Mouse (Mus musculus) gastrocnemius, postnatal 25 days (tissue): ENCODE results near the gene Gm10964. TPM values are rescaled to one million over a fixed set of nuclear protein-coding genes. Genes with fewer than 3 reads are reported as not detected.
A peak's percentile ranks its signal among the peaks of the same experiment; 100 is the strongest.

ENCODE experiments used
- DNase-seq: peaks from one replicate; pipeline ENCODE4 v3.0.0; 2022
- long read RNA-seq, 2 experiments: library from polyadenylated mRNA; stranded (forward); transcript quantifications; one replicate each; pipeline ENCODE4 v2.0.0; 2021
- total RNA-seq, 2 experiments: library from RNA; stranded (reverse); gene quantifications; 1 replicate in 1 of 2; 2 replicates in 1 of 2; pipeline ENCODE4 v1.2.3; 2021

Gm10964 gene
- total RNA-seq = not detected
- long read RNA-seq, experiment 1, partial matches to known transcripts = 0 of 5 reads
- long read RNA-seq, experiment 1, other reads (novel, unspliced or antisense) = 5 of 5 reads
- long read RNA-seq, experiment 2, partial matches to known transcripts = 0 of 5 reads
- long read RNA-seq, experiment 2, other reads (novel, unspliced or antisense) = 5 of 5 reads

DNA sequence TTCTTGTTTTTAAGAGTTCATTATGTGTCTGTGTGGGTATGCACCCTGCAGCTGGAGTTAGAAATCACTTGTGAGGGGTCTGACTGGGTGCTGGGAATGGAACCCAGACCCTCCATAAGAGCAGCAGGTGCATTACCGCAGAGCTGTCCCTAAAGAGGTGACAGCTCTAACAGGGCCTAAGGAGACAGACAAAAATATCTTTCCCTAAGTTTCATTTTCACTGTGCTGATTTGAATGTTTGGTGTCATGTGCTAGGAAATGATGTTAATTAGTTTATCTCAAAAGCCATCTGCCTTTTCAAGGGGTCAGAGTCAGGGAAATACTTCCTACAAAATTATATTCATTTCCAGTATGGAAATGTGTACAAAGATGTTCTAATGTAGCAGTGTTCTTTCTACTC is at the start of gene Gm10964:
TSS of gene Gm10964 (plus strand) at position 38 of the 400 bp plus-strand sequence.
- no peak for DNase-seq

DNA sequence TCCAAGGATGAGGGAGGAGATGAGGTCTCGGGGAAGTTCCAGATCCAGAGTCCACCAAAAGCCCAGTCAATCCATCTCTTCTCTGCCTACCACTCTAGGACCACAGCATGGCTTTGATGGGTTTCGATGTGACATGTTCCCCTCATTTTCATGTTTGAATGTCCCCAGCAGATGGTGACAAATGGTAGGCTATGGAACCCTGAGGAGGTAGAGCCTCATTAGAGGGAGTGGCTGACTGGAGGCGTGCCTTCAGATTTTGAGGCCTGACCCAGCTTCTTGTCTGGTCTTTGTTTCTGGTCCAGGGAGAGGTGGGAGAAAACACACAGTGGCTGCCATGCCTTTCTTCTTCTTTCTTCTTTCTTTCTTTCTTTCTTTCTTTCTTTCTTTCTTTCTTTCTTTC is 48.7 kb upstream of the Gm10964 start:
- no peak for DNase-seq

DNA sequence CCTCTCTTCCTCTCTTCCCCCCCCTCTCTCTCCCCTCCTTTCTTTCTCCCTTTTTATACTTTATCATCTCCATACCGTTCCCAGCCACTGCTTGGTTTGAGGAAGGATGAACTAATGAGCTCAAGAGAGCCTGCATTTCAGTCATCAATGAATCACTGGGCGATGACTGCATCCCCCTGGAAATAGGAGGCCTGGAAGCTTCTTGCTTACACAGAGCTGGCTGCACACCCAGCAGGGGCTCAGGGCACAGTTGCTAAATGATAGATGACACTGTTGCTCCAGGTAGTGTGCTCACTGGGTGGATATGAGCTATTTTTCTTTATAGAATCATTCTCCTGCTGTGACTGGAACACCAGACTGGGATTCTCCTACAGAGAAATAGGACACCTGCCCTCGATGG is 43.6 kb upstream of the Gm10964 start:
- no peak for DNase-seq

DNA sequence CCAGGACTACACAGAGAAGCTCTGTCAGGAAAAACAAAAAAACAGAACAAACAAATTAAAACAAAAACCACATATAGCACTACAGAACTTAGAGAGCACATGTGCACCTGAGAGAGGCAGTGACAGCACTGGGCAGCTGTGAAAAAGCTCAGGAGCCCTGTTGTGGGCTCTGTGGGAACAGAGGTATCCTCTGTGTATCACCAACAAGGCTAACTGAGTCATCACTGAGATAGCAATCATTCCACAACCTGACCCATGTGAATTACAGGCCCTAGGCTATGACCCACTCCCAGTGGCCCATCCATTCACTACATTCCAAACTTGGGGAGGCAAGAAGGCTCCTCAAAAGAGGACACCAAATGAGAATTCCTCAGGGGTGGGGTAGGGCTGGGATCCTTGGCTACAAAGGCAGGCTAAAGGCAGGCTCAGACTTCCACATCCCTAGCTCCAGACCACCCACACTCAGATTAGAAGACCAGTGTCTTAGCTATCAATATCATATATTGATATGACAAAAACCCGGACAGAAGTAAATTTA is 42.7 kb upstream of the Gm10964 start:
- DNase-seq = no peak

DNA sequence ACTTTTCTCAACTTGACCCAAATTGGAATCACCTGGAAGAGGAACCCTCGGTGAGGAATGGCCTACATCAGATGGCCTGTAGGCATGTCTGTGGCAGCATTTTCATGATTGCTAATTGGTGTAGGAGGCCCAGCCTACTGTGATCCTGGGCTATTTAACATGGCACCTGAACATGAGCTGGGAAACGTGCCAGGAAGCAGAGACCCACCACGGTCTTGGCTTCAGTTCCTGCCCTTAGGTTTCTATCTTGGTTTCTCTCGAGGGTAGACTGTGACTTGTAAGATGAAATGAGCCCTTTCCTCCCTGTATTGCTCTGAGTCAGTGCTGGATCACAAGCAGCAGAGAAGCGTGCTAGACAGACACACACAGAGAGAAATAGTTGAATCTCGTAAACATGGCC is 34.5 kb upstream of the Gm10964 start:
- DNase-seq = no peak

DNA sequence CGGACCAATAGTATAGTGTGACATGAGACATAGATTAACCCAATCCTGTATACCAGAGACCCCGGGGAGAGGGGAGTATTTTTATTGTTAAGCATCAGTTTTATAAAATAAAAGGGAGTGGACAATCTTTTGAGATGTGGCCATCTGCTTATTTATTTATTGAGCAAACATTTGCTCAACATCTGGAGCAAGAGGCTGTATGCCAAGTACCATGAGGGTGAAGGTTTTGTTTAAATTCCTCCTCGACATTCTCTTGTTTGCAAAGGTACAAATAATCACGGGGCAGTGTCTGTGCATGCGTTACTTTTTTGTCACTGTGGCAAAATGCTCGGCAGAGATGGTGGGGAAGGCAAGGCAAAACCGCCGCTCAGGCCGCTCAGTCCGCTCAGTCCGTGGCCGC is 33.7 kb upstream of the Gm10964 start:
- no peak for DNase-seq

DNA sequence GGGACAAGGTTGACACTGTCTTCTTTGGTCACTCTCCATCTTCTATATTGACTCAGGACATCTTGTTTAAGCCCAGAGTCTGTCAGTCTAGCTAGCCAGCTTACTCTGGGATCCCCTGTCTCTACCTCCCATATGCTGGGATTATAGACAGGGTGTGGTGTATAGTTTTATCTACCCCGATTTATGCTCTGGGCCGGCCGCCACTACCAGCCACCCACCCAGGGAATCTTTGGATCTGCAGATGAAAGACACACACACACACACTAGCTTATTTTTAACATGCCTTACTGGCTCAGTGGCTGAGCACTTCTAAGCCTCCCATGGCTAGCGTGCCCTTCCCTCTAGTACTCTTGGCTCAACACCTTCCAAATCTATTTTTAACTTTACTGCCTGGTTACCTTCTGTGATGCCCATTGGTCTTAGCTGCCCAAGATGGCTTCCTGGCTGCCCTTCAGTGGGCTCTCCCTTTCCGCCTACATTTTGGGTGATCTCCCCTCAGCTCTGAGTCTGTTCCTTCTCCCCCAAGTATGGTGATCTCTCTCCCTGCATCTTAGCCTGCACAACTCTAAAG is 29.6 kb upstream of the Gm10964 start:
- no peak for DNase-seq

DNA sequence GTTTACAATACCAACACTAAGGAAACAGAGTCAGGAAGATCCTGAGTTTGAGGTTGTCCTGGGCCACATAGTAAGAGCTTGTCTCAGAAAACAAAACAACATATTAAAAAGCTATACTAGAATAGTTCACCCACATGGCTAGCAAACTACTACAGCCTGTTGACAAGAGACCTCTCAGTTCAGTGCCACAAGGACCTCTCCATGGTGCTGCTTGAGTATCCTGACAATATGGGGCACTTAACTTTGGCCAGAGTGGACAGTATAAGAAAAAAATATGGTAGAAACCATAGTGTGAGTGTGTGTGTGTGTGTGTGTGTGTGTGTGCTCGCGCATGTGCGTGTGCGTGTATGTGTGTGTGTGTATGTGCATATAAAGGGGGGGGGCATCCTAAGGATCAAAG is 27.0 kb upstream of the Gm10964 start:
- DNase-seq = no peak

DNA sequence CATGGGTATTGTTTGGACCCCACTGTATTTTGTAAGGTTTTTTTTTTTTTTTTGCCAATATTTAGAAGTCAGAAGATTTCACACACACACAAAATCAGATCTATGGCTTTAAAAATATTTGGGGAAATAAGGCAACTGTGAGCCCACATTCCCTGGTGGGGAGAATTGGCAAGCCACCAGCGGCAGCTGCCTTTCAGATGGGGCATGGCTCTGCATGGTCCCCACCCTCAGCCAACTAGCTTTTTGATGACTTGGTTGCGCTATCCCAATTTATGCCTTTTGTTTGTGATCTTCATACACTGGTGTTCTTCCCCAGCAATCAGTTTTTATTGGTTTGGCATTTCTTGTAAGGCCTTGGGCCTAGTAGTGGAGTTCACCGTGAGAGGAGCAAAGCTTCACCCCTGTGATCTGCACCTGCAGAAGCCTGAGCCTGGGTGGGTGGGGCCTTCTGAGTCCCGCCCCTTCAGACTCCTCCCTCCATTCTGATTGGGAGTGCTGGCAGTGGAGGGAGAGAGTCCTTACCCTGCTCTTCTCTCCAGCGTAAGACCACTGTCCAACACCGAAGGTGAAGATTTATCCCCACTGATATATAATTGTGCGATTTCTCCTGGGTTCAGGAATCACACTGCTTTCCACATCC is 24.8 kb upstream of the Gm10964 start:
- no peak for DNase-seq

DNA sequence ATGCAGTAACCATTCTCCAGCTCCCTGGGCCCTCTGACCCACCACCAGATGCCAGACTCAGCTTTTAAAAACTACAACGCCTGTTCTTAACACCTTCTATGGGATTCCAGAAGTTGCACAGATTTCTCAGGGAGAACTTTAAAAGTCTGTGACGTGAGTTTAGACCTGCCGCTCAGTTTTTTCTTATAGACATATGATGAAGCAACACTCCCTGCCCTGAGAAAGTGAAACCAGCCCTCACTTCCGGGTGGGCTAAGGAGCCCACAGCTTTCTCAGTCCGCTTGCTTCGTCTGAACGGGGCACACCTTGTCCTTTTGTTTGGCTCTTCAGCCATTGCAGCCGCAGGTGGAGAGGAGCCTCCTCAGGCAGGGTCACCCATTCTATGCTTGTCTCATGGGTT is 24.2 kb upstream of the Gm10964 start:
- DNase-seq = no peak

DNA sequence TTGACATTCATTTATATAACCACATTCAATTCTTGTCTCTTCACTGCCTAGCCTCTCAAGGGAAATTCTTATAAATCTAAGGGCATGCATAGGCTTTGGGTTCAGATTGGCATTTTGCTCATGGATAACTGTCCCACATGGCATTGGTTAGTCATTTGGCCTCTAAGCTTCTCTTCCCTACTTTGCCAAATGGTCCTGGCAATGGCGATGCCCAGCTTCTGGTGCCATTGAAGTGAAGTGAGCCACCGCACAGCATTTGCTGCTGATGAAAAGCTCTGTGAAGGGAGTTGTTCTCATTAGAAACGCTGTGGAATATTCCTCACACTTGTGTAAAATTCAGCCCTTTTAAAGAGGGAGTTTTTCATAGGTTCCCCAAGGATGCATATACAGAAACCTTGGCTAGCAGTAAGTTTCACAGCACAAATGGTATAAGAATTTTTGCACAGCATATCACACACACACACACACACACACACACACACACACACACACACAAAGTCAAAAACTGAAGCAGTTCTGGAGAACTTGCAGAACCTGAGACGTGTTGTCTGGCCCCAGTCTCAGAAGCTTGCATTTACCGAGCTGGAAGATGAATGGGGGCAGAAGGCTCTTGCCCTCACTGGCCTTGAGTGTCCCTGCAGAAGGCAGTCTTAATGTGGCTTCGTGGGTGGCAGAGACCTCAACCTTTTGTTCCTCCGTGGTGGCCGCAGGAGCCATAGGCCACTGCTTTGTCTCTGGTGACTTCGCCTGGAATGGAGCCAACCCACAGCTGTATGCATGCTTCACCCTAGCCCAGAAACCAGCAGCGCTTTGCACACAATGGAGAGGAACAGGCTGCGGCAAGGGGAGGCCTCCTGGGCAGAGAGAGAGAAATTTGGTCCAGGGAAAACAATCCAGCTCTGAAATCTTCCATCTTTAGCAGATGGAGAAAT is 23.1 kb upstream of the Gm10964 start:
- DNase-seq = no peak

DNA sequence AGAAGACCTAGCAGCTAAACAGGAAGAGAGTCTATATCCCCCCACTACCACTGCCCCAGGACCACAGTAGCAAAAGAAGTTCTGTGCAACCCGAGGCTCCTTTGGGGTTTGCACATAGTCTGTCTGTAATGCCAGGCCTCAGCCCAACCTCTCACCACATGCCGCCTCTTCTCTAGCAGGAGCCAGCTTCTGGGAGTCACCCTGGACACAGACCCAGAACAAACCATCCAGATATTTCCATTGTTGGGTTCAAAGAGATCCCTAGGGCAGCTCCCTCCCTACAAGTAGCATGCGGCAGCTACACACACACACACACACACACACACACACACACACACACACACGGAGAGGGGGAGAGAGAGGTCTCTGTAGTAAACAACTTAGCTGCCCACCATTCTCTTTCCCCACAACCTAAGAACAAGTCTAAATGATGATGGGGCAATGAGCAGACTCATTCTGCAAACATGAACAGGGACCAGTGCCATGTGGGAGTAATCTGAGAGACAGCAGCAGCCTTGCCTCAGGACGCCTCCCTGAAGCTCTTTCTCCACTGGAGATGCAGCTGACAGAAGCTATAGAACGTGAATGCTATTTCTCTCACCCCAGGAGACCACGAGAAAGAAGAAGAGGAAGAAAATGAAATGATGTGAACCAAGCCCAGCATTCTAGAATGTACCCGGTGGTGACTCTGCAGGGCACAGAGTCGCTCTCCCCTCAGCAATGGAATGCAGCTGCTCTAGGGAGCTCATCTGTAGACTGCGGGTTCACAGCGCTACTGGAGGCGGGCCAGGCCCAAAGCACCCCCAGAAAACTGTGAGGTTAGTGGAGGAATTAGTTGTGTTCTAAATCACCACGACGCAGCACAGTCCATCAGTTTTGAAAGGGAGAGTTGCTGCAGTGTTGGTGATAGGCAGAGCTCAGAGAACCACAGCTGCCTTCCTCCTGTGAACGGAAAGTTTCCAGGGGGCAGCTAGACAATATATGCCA is 22.1 kb upstream of the Gm10964 start:
- DNase-seq = peak; percentile 48

DNA sequence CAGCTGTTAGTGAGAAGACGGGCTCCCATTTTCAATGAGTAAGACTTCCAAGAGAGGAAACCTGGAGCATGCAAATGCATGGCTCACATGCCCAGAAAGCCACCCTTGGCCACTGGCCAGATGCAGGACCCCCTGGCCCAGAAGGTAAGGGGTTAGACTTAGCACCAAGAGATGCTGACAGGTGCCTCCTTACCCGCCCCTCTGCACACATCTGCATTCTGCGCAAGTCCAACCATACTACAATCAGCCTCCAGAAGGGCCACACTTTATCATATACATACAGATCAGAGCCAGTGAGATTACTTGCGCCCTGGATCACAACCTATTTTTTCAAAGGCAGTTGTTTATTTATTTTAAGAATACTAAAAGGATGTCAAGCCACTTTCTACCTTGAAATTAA is 20.4 kb upstream of the Gm10964 start:
- no peak for DNase-seq

DNA sequence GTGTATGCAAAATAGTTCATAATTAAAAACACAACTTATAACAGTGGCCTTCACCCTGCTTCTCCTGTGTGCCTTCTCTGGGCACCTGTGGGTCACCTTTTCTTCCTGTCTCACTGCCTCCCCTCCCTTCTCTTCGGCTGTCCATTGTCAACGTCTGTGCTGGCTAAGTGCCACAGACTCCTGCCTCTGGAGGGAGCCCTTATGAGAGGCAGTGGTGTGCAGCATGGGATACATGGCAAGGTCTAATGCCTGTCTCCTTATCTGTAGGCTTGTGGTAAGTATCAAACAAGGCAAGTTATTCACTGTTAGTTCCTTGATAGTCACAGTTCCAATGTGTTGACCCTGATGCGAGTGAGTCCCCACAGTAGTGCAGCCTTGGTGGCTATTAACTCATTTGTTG is 15.0 kb upstream of the Gm10964 start:
- no peak for DNase-seq

DNA sequence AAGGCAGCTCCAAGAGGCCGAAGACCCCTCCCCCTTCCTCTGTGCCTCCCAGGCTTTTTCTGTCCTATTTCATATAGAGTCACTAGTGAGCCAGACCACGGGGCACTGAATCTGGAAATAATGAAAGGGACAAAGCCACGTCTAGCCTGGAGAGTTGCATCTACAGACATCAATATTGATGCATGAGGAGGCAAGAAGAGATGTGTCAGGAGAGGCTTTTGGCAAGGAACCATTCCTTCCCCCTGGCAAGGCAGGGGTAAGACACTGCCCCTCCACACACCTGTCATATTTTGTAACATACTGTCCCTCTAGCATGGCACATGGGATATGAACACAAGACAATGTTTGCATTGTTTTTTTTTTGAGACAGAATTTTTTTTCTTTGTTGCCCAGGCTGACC is 12.5 kb upstream of the Gm10964 start:
- DNase-seq = no peak

DNA sequence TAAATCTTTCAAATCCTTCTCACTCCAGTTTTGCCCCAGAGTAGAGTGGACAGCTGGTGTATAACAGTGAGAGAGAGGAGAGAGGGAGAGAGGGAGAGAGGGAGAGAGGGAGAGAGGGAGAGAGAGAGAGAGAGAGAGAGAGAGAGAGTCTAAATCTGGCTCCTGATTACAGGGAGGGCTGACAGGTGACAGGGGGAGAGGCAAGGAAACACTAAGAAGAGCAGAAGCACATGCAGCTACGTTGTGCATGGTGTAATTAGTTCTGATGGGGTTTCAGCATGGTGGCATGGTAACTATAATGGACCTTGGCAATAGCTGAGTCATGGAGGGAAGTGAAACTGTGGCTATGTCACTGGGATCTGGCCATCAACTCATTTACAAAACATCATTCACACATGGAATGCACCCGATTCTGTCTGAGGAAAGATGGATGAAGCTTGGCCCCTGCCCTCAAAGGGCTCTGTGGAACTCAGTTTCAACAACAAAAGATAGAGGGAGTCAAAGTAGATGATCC is 11.3 kb upstream of the Gm10964 start:
- no peak for DNase-seq

DNA sequence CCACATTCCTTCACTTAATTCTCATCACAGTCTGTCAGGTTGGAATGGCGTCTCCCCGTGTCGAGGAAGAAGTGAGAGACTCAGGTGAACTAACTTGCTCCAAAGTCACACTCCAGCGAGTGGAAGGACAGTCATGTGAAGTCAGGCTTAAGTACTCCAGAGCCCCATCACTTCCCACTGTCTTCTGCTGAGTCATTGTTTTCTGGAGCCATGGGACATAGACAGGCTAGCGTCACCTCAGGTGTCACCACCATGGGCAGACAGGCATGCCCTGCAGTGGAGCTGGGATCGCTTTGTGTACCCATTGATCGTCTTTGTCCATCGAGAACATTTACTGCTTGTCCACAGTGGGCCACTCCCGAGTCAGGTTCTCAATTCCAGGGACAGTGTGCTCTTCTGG is 9.3 kb upstream of the Gm10964 start:
- no peak for DNase-seq

DNA sequence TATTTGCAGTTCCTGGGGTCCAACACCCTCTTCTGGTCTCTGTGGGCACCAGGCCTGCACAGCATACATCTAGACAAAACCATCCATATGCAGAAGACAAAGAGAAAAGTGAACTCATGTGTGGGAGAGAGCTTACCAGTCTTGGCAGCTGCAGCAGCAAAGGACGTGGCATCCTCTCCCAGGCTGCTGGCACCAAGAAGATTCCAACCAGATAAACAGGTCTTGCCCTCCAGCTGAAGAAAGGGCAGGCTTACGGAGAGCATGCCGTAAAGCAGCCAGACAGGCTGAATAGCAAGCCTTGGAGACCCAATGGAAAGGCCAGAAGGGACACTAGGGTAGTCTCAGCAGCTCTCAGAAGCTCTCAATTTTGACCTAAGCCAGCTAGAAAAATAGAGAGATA is 7.0 kb upstream of the Gm10964 start:
- DNase-seq = no peak

DNA sequence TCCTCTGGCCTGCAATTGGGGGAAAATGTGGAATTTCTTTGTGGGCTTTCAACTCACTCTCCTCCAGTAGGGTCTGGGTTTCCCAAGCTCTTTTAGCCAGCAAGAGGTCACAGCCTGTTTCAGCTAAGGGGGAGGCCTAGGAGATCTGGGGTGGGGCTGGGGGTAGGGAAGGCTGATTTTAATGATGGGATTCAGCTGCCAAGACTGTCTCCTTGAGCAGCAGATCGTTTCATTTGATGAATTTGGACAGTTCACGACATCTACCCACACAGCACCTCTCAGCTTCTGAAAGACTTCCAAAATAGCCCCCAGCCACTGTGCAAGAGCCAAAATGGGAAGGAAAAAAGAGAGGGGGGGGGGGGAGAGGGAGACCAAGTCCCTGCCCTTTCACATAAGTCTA is 6.0 kb upstream of the Gm10964 start:
- DNase-seq = no peak

DNA sequence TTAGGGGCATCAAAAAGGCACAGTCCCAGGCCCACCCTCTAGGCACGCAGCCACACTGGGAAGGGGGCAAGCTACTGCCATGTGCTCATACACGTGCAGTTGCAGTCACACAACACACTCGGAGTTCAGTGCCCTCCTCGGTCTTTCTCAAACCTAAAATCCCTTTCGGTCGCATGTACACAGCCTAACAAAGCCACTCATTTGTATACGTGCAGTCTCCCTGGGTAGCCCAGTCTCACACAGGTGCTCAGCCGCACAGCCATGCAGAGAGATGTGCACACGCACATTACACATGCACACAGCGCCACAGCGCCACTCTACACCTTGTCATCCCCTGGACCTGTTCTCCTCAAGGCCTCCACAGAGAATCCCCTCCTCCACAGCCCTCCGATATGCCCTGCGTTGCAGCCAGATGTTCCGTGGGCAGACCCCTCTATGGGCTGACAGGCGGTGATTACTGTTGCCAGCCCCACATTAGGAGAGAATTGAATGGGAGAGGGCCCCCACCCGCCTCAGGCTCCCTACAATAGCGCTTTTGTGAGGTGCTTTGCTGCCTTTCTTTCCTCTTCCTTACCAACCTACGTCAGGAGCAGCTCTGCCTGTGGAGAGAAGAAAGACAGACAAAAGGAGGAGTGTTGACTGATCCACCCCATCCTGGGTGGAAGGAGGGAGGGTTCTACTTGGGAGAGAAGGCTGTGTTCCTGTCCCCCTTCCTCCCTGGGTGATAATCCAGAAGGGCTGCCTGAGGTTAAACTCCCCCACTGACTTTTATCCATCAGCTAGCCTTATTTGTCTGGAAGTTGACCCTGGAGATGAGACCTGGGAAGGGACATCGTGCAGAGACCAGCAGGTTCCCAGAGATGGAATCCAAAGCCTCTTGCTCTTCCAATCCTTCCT is 5.1 kb upstream of the Gm10964 start:
- DNase-seq = no peak
